Mouse (Mus musculus) left cerebral cortex, postnatal 36 days (tissue): ENCODE results near the gene Ndufaf8. TPM values are rescaled to one million over a fixed set of nuclear protein-coding genes. Genes with fewer than 3 reads are reported as not detected.

Experiments used
- DNase-seq, 2 experiments: peaks; one replicate each; pipeline ENCODE4 v3.0.0; 2021 to 2022; ENCODE audit warnings: low spot score in 2 of 2, mixed read lengths in 1 of 2
- intact Hi-C: fragments of 180-260 bp; cut with DNase I; formaldehyde crosslinking; loops from one replicate; pipeline ENCODE4 v1.15.1; 2025
- total RNA-seq, 2 experiments: library from RNA; stranded (reverse); gene quantifications; 2 replicates each; pipeline ENCODE4 v1.2.3; 2021

Gene Ndufaf8
- 10 to 100 TPM; 33.3 to 49.5 TPM for total RNA-seq

DNA sequence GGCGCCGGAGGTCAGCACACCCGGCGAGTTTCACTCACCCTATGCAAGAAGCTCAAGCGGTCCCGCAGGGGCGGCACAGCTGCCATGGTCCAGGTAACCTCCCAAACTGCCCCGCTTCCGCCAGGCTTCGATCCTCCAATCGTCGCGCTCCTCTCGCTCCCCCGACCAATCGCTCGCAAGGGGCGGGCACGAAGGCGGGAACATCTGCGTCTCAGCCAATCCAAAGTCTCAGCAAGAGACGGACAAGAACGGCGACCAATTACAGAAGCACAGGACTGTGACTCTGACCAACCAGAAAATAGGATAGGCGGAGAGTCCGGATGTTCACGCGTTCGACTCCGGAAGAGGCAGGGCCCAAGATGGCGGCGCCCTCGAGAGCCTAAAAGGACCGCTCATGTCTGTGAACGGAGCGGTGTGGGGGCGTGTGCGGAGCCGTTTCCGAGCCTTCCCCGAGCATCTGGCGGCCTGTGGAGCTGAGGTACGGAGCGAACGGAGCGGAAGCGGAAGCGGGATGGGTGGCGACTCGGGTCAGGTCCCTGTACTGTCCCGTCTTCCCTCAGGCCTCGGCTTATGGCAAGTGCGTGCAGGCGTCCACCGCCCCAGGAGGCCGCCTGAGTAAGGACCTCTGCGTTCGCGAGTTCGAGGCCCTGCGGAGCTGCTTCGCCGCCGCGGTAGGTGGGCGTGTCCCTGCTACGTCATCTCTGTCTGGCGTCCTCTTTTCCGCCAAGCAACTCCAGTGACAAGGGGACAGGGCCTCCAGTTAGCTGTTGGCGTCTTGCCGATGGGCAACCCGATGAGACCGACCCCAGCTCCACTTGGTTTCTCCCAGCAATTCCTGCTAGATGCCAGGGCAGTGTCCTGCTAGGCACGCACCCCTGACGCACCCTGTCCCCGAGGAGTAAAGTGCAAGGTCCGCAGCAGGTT is at the start of gene Ndufaf8, which contains the start of gene Tepsin:
TSS of gene Ndufaf8 (plus strand) at position 341 of the 924 bp plus-strand sequence.
TSS of gene Tepsin (minus strand) at position 144 of the 924 bp plus-strand sequence.
- intact Hi-C loops = loop anchor here (2.0 to 5.0 kb wide), 2 partner anchors 67 to 86 kb away; no protein-coding TSS in a partner anchor
- peak; percentile 100 for DNase-seq

DNA sequence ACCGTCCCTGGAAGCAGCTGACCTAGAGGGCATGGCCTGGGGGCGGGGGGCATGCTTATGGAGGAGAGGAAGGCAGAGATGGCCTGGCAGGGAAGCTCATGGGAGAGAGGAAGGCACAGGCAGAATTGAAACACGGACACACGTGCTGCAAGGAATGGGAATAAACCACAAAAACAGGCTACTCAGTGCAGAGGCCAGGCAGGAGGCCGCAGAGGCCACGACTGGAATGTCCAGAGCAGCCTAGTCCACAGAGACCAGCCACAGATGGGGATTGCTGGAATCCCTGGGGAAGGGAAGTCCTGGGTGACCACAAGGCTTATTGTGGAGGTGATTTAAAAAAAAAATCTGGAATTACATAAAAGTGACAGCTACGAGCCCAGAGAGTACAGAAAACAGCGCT is 49.7 kb upstream of the Ndufaf8 start:
- DNase-seq = no peak
- intact Hi-C loops = no loop called here

DNA sequence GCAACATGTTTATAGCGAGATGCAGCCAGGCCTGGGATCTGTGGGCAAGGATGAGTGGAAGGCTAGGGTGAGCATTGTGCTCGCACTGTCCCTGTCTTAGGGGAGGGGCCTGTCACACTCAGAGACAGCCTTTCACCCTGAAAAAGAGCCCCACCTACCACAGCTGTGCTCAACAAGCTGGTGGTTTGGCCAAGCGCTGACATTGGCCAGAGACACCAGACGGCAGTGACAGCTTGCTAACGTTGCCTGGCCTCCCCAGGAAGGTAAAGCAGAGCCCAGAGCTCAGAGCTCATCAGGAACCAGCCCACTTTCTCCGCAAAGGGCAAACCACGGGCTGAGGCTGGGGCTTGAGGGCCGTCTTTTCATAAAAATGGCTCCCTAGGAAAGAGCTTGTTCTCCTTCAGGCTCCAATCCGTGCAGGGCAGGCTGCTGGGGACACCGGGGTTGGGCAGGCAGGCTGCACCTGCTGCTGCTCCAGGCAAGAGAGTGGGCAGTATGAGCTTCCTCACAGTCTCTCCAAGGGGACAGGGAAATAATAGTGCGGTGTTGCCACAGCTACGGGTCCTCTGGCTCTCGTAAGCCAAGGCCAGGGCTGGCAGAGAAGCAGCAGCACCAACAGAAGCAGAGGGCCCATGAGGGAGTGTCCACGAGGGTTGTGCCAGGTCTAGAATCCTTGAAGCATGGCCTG is 47.5 kb upstream of the Ndufaf8 start:
- intact Hi-C loops = no loop called here
- DNase-seq = no peak

DNA sequence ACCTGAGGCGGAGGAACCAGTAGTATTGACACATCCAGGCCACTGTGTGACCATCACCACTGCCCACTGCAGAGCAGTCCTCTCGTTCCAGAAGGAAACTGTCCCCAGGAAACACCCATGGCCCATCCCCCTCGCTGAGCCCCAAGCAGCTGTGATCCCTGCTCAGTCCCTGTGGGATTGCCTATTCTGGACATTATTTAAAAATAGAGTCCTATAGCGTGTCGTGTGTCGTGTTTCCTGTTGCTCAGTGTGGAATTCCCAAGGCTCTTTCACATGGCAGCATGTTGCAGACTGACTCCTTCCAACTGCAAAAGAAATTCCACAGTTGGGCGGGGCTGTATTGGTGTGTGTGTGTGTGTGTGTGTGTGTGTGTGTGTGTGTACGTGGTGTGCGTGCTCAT is 46.5 kb upstream of the Ndufaf8 start:
- intact Hi-C loops = no loop called here

DNA sequence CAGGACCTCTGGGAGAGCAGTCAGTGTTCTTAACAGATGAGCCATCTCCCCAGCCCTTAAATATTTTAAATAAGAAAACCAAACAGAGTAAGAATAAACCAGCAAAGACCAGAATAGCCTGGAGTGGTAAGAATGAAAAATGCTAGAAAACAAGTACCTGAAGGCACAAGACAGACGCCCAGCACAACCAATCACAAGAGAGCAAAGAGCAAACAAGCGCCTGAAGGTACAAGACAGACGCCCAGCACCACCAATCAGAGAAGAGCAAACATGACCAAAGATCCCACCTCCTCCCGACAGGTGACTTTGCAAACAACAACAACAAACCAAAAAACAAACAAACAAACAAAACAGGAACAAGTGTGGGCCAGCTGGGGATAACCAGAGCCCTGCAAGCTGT is 44.9 kb upstream of the Ndufaf8 start:
- intact Hi-C loops = no loop called here
- no peak for DNase-seq

More for the DNA sequence above, 46.5 kb upstream of the Ndufaf8 start:
- no peak for DNase-seq

DNA sequence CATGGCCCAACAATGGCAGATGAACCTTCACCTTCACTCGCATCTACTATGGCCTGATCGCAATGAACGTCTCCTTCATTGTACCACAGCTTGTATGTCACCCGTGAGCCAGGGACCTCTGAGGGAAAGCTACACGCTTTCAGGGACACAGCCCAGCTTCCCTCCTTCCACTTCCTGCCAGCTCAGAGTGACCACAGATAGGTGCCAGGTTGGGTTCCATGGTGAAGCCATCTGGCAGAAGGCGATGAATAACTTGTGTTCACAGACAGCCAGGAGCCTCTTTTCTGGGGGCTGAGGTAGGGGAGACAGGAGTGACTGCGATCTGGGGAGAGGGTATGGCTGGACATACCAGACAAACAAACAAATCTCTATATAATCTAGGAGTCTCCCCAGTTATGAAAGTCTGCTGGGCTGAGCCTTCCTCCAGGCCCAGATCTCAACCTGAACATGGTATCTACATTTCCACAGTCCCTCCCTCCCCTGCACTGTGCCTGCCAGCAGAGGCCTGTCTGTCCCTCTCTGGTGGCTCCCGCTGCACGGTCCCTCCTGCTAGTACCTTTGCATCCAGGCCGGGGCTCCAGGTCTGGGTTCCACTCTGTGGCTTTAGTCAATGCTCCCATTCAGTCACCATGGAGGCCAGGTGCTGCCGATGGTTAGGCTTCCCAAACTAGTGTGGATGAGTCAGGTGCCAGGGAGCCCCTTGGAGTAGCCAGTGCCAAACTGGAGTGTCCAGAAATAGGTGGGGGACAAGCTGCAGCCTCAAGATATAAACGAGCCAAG is 42.6 kb upstream of the Ndufaf8 start:
- DNase-seq = no peak
- intact Hi-C loops = no loop called here

DNA sequence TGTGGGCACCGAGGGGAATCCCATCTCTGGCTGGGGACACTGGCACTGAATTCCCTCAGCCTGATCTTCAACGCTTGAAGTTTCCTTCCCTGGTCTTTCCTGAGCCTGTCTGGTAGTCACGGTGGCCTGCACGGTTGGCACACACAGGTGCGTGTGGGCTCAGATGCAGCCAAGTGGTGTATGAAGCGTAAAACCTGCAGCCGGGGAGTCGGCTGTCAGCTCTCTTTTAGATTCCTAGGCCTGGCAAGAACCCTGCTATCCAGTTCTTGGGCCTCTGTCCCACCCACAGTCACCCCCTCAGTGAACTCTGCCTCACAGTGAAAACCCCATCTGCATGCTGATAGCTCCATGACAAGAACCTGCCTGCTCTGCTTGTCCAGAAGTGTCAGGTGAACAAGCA is 38.1 kb upstream of the Ndufaf8 start:
- DNase-seq = no peak
- intact Hi-C loops = no loop called here

DNA sequence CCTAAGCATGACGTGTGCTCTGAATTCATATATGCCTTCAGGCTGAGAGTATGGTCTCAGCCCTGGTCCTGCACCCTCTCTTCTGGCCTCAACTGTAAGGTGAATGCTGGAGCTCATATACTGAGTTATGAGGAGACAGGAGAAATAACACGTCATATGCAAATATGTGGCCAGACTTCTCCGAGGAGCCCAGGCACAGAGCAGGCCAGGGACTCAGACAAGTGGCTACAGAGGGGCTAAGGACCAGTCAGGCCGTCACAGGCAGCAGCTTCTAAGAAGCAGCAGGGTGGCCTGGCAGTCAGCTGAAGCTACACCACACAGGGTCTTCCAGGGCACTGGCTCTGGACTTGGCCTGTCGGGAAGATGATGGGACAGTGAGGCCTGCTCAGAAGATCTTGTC is 35.4 kb upstream of the Ndufaf8 start:
- no peak for DNase-seq
- intact Hi-C loops = no loop called here

DNA sequence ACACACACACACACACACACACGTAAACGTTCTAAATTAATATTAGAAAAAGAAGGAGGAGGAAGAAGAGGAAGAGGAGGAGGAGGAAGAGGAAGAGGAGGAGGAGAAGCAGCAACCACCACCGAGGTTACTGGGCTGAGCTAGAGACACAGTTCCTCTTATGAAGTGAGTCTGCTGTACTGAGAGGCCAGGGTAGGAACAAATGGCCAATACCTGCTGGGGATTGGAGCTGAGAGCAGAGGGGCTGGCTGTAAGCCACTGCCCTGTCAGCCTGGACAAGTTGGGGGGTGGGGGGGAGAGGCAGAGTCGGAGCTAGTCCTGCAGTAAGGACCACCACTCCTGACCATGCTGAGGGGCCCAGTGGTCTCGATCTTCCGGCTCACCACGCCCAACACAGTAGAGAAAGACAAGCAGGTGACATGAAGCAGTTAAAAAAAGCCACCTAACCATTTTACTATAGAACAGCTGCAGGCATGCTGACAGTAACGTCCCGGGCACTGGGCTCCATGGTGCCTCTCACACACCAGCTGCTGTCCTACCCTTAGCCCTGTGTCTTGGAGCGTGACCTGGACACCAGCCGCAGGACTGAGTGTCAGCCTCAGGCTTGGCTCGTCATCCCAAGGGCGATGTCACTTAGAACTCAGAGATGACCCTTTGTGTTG is 34.6 kb upstream of the Ndufaf8 start:
- intact Hi-C loops = no loop called here
- DNase-seq = no peak

DNA sequence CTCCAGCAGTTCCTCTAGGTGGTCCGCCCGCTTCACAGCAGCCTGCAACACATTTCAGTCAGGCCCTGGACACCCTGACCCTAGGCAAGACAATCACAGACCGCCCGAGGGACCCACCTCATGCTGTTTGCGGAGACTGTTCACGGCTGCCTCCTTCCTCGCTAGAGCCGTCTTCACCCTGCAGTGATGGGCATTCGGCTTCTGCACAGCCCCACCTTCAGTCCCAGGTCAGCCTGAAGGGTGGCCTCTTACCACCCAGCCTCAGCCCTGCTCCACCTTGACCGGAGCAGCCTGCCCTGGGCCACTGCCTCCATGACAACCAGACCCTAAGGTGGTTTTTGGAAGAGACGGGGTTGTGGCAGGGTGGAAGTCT is 34.1 kb upstream of the Ndufaf8 start:
- DNase-seq = no peak
- intact Hi-C loops = loop anchor here (5.0 kb wide), 1 partner anchor 52 kb away; no protein-coding TSS in a partner anchor

DNA sequence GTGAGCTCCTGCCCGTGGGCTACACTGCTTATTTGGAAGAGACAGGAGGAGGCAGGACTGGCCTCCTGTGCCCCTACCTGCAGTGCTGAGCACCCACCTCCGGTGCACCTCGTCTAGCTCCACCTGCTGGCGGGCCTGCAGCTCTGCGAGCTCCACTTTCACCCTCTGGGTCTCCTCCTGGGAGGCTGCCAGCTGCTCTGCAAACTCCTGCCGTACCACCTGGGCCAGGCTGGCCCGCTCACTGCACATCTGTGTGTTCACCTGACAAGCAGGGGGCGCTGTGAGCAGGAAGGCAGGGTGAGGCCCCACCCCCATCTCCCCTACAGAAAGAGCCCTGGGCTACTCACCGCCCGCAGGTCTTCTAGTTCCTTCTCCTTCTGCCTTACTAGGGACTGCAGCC is 33.4 kb upstream of the Ndufaf8 start:
- intact Hi-C loops = loop anchor here (5.0 kb wide), 1 partner anchor 53 kb away; no protein-coding TSS in a partner anchor
- no peak for DNase-seq

DNA sequence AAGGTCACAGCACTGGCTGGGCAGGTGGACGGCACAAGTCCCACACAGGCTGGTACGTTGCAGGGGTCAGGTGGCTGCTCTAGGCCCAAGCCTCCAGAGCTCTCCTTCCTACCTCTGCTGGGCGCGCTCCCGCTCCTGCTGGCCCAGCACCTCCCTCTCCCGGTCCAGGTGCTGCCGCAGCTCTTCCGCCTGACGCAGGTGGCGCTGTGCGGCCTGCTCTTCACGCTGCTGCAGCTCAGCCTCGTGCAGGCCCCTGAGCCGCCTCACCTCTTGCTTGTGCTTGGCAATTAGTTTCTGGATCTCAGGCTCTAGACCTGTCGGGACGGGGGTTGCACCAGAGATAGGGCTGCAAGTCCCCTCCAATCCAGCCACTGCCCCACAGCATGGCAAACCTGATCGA is 30.9 kb upstream of the Ndufaf8 start:
- intact Hi-C loops = loop anchor here (5.0 kb wide), 1 partner anchor 56 kb away; no protein-coding TSS in a partner anchor
- DNase-seq = no peak

DNA sequence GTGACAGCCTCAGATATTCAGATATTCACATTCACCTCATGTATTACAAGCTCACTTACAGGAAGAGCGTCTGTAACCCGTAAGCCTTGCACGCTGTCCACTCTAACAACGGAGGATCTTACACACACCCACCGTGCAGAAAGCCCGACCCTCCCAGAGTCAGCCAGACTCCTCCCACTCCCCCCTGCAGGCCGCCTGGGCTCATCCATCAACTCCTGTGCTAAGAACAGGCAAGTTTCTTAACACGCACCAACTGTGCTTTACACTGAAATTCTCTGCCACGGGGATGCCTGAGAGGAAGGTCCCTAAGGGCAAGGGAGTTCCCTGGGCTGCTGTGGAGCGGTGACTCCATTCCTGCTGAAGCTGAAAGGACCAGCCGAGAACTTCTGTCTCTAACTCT is 29.5 kb upstream of the Ndufaf8 start:
- intact Hi-C loops = loop anchor here (5.0 kb wide), 1 partner anchor 57 kb away; no protein-coding TSS in a partner anchor
- DNase-seq = no peak

DNA sequence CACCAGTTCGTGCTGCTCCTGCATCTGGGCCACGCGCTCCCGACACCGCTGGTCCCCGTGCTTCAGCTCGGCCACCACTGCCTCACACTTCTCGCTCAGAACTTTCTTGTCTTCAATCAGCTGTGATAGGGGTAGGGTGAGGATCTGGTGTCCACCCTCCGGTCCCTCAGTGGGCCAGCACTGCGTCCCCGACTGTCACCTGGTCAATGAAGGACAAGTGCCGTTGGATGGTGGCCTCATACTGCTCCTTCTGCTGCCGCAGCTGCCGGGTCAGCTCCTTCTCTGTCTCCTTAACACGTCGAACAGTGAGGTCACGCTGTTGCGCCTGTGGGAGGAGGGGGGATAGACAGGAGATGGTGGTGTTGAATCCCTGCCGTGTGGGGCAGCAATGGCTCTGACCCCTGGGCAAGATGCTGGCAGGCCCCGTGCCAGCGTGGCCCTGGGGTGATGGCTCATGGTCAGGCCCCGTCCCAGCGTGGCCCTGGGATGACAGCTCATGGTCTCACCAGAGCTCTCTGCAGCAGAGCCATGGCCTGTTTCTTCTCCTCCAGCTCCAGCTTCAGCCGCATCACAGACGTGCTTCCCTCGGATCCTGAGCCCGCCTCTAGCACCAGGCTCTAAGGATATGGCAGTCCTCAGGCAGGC is 28.3 kb upstream of the Ndufaf8 start:
- intact Hi-C loops = no loop called here
- DNase-seq = no peak

DNA sequence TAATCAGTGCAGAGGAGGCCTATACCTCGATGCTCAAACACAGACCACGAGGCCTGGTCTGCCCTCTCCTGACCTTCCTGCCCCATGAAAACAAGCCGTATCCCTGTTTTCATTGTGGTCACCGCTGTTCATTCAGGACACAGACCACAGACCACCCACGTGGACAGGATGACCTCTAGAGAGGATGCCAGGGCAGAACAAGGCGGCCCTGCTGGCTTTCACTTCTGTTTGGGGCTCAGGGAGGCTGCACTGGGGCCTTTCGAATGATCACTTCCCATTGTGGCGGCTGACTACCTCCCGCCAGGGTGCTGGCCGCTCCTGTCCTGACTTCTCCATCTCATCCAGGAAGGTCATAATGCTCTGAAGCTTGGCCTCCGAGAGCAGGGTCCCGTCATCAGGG is 27.7 kb upstream of the Ndufaf8 start:
- no peak for DNase-seq
- intact Hi-C loops = no loop called here

DNA sequence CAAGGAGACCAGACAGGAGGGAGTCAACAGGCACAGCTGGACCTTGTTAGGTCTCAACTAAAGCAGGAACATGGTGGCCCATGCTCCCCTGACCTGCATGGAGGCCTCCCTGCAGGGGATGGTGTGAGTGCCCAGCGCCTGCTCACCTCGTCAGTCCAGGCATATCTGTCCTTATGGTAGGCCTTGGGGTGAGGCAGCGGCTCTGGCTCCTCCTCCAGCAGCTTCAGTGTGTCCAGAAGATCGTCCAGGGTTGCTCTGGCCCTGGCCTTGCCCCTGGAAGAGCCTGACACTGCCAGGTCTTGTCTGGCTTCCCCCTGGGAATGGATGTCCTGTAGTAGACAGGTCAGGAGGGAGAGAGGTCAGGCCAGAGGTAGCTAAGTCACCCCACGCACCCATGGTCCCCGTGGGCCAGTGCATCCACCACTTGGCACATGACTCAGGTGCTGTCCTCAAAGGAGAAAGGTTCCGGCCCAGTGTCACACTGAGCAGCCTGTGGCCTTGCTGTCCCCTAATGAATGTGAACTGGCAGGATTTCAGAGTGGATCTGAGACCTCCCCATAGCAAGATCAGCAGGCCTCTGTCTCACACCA is 26.9 kb upstream of the Ndufaf8 start:
- DNase-seq = no peak
- intact Hi-C loops = no loop called here

DNA sequence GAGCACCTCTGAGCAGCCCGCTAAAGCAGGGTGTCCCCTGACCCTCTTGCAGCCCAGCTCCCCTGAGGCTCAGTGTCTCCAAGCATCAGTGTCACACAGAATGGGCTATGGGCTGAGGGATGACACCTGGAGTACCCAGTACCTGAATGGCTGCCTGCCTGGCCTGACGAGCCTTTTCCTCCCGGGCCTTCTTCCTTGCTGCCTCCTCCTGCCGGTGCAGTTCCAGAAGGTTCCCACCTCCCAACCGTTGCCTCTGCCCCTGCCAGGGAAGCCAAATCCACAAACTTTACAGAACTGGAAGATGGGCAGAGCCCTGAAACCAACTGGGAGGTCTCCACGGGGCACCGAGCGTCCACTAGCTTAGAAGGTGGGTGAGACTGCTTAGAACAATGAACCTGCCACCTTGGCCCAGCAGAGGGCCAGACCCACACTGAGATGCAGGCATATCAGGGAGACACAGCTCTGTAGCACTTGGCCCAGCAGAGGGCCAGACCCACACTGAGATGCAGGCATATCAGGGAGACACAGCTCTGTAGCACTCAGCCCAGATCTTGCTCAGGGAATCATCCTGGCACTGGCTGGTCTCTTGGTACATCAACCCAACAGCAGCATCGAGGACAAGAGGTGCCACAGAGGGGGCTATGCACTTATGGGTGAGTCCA is 25.6 kb upstream of the Ndufaf8 start:
- no peak for DNase-seq
- intact Hi-C loops = no loop called here

DNA sequence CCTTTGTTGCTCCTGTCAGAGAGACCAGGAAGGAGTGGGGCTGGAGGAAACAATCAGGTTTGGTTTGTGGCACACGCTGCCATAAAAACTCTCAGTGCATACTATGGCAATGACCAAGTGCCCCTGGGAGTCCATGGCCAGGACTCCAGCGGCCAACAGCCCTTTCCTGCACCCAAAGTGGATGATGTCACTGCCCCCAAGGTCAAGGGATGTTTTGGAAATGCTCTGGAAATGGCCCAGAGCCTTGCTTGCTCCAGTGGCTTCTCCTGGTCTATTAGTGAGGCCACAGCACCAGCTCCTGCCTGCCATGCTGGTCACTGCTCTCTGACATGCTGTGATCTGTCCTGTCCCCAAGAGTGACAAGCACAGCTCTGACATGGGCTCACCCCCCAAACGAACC is 22.5 kb upstream of the Ndufaf8 start:
- DNase-seq = no peak
- intact Hi-C loops = no loop called here
